Mouse (Mus musculus) intestine, embryonic 15.5 days (tissue): ENCODE data around the gene Antxr1. TPM values are rescaled to one million over a fixed set of nuclear protein-coding genes. Genes with fewer than 3 reads are reported as not detected.
A peak's percentile ranks its signal among the peaks of the same experiment; 100 is the strongest.

ENCODE experiments used
- ATAC-seq: fragments of 200-750 bp; cut with Nextera tagmentation; 2 replicates; pipeline ENCODE4 v1.8.0; 2017; ENCODE audit warnings: moderate TSS enrichment, moderate library complexity
- H3K27ac ChIP-seq: fragments of 300-500 bp; sonication (generic); 2 replicates; pipeline ENCODE4 v1.5.1; 2015; ENCODE audit warnings: mild to moderate bottlenecking, inconsistent platforms
- H3K27me3 ChIP-seq: fragments of 300-500 bp; sonication (generic); replicated peaks from 2 replicates; pipeline ENCODE4 v1.6.1; 2015; ENCODE audit warnings: inconsistent platforms
- H3K36me3 ChIP-seq: fragments of 300-500 bp; sonication (generic); 2 replicates; pipeline ENCODE4 v1.6.1; 2015; ENCODE audit warnings: inconsistent platforms
- H3K4me1 ChIP-seq: fragments of 300-500 bp; sonication (generic); replicated peaks from 2 replicates; pipeline ENCODE4 v1.6.1; 2015; ENCODE audit warnings: inconsistent platforms
- H3K4me2 ChIP-seq: fragments of 300-500 bp; sonication (generic); replicated peaks from 2 replicates; pipeline ENCODE4 v1.6.1; 2015; ENCODE audit warnings: mild to moderate bottlenecking, inconsistent platforms
- H3K4me3 ChIP-seq: fragments of 300-500 bp; sonication (generic); replicated peaks from 2 replicates; pipeline ENCODE4 v1.5.1; 2015; ENCODE audit warnings: inconsistent platforms
- H3K9ac ChIP-seq: fragments of 300-500 bp; sonication (generic); 2 replicates; pipeline ENCODE4 v1.6.1; 2015; ENCODE audit warnings: inconsistent platforms
- H3K9me3 ChIP-seq: fragments of 300-500 bp; sonication (generic); 2 replicates; pipeline ENCODE4 v1.6.1; 2016; ENCODE audit warnings: inconsistent platforms
- WGBS: fragments of 180-500 bp; shearing (Covaris S2); methylation state at CpG from one replicate; pipeline ENCODE4 v1.1.7; 2015; 5-methylcytosine and 5-hydroxymethylcytosine counted together
- polyA plus RNA-seq: library from polyadenylated mRNA; unstranded; fragments of >200 nt; fragmentation: Nextera tagmentation; extraction: Ambion mirVana; gene quantifications from 2 replicates; pipeline ENCODE4 v1.2.1, GENCODE M21; 2015

The Antxr1 gene
- polyA plus RNA-seq, 1 experiment from 2014 or later = 5.9 TPM

GRCm38 (mm10) chr6:87203467-87203866 is 132.2 kb downstream of the Antxr1 start:
- ATAC-seq = no peak
- no peaks in the 10 kb centered on the region for H3K4me1 ChIP-seq
- H3K36me3 ChIP-seq = no peaks in the 10 kb centered on the region
- WGBS = 78% methylated on average over 4 of the region's 4 CpGs
- no peaks in the 10 kb centered on the region for H3K9me3 ChIP-seq
- H3K4me3 ChIP-seq = no peak overlapping the region
- H3K27ac ChIP-seq = no peak overlapping the region
- no peak overlapping the region for H3K9ac ChIP-seq
- H3K4me2 ChIP-seq = no peak overlapping the region
- H3K27me3 ChIP-seq = no peaks in the 10 kb centered on the region

DNA sequence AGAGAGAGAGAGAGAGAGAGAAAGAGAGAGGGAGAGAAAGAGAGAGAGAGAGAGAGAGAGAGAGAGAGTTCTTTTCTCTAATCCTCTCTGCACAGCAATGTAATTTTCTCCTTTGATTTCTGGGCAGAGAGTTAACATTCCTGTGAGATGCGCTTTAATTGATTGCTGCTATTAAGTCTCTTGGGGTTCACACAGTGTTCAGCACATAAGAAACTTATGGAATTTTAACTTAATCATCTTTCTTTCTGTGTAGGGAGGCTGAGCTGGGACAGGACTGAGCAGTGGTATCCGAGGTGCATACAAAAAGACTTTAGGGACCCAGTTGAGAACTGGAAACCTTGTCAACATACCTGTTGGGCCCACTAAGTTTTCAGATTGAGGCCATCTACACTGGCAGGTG is 132.6 kb downstream of the Antxr1 start:
- Histone ChIP-seq H3K9ac (no peak overlapping the region), H3K9me3 (no peaks in the 10 kb centered on the region), H3K27me3 (no peaks in the 10 kb centered on the region), H3K4me1 (no peaks in the 10 kb centered on the region), H3K4me2 (no peak overlapping the region), H3K27ac (no peak overlapping the region), H3K36me3 (no peaks in the 10 kb centered on the region), H3K4me3 (no peak overlapping the region)
- ATAC-seq = no peak
- 77% methylated on average over 2 of the region's 2 CpGs for whole genome bisulfite sequencing

GRCm38 (mm10) chr6:87202048-87202605 is 133.5 kb downstream of the Antxr1 start:
- Histone ChIP-seq H3K36me3 (no peaks in the 10 kb centered on the region), H3K9me3 (no peaks in the 10 kb centered on the region), H3K4me1 (no peaks in the 10 kb centered on the region), H3K4me3 (no peak overlapping the region), H3K27ac (no peak overlapping the region), H3K9ac (no peak overlapping the region), H3K27me3 (no peaks in the 10 kb centered on the region), H3K4me2 (no peak overlapping the region)
- no peak for ATAC-seq
- WGBS = 79% methylated on average over 13 of the region's 13 CpGs

- Histone ChIP-seq H3K9ac (no peak overlapping the region), H3K4me1 (no peaks in the 10 kb centered on the region; the same call in 1 of the 2 replicates), H3K27me3 (no peaks in the 10 kb centered on the region), H3K36me3 (no peaks in the 10 kb centered on the region), H3K9me3 (no peaks in the 10 kb centered on the region), H3K4me3 (no peak overlapping the region), H3K4me2 (no peak overlapping the region), H3K27ac (no peak overlapping the region)
- 38% methylated on average over 3 of the region's 3 CpGs for WGBS
- ATAC-seq = peak; percentile 34; the same call in 1 of the 2 replicates
Measured at GRCm38 (mm10) chr6:87189755-87190154, 145.9 kb downstream of the Antxr1 start.

DNA sequence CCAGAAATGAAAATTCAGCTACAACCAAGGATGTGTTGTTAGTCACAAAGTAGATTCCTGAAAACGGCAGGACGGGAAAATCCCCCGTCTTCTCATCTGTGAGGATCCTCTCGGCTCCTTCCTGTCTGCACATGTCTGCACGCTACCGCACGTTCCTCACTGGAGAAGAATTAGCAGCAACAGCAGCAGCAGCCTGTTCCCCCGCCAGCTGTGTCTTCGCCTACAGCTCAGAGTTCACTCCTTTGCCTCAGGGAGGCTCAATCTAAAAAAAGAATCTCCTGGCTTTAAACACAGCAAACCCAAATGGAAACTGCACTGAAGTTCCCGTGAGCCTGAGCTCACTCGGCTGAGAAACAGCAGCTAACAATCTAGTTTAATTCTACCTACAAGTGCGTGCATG is 148.6 kb downstream of the Antxr1 start:
- Histone ChIP-seq H3K36me3 (no peaks in the 10 kb centered on the region), H3K4me3 (no peak overlapping the region), H3K4me2 (no peak overlapping the region), H3K9me3 (no peaks in the 10 kb centered on the region), H3K27ac (peak overlapping the region; percentile 68), H3K4me1 (no peaks in the 10 kb centered on the region; the same call in 1 of the 2 replicates), H3K27me3 (no peaks in the 10 kb centered on the region), H3K9ac (no peak overlapping the region)
- WGBS = 44% methylated on average over 12 of the region's 12 CpGs
- peak; percentile 74 for ATAC-seq

- no peak overlapping the region for H3K4me3 ChIP-seq
- no peaks in the 10 kb centered on the region for H3K27me3 ChIP-seq
- H3K9ac ChIP-seq = no peak overlapping the region
- no peaks in the 10 kb centered on the region; the same call in 1 of the 2 replicates for H3K4me1 ChIP-seq
- H3K4me2 ChIP-seq = no peak overlapping the region
- no peaks in the 10 kb centered on the region for H3K36me3 ChIP-seq
- no peaks in the 10 kb centered on the region for H3K9me3 ChIP-seq
- ATAC-seq = peak; percentile 70; the same call in 1 of the 2 replicates
- 75% methylated on average over 3 of the region's 3 CpGs for WGBS
- no peak overlapping the region for H3K27ac ChIP-seq
Measured at GRCm38 (mm10) chr6:87184418-87184817, 151.2 kb downstream of the Antxr1 start.

DNA sequence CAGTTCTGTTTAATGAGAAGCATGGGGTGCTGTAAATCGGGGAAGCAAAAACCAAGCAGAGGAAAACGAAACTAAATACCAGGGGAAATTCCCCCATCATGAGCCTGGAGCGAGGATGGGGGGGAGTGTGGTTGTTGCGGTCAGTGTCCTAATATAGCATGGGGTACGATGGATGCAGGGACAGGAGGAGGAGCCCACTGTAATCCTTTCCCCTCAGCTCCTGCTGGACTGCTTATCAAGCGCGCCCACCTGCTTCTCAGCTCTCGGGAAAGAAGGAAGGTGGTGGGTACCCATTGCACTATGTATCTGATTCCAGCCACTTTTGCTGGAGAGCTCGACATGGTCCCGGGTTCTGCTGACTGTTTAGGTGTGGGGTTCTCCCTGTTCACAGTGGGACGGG is 151.6 kb downstream of the Antxr1 start:
- Histone ChIP-seq H3K9ac (no peak overlapping the region), H3K27ac (no peak overlapping the region), H3K27me3 (no peaks in the 10 kb centered on the region), H3K4me1 (no peaks in the 10 kb centered on the region; the same call in 1 of the 2 replicates), H3K4me2 (no peak overlapping the region), H3K9me3 (no peaks in the 10 kb centered on the region), H3K4me3 (no peak overlapping the region), H3K36me3 (no peaks in the 10 kb centered on the region)
- peak; percentile 61; the same call in 1 of the 2 replicates for ATAC-seq
- WGBS = 82% methylated on average over 11 of the region's 11 CpGs

- no peaks in the 10 kb centered on the region; the same call in 1 of the 2 replicates for H3K4me1 ChIP-seq
- no peaks in the 10 kb centered on the region for H3K27me3 ChIP-seq
- 67% methylated on average over 8 of the region's 8 CpGs for WGBS
- H3K36me3 ChIP-seq = no peaks in the 10 kb centered on the region
- H3K4me2 ChIP-seq = no peak overlapping the region
- H3K9ac ChIP-seq = no peak overlapping the region
- no peaks in the 10 kb centered on the region for H3K9me3 ChIP-seq
- H3K4me3 ChIP-seq = no peak overlapping the region
- ATAC-seq = no peak
- no peak overlapping the region for H3K27ac ChIP-seq
Measured at GRCm38 (mm10) chr6:87183159-87183558, 152.5 kb downstream of the Antxr1 start.

DNA sequence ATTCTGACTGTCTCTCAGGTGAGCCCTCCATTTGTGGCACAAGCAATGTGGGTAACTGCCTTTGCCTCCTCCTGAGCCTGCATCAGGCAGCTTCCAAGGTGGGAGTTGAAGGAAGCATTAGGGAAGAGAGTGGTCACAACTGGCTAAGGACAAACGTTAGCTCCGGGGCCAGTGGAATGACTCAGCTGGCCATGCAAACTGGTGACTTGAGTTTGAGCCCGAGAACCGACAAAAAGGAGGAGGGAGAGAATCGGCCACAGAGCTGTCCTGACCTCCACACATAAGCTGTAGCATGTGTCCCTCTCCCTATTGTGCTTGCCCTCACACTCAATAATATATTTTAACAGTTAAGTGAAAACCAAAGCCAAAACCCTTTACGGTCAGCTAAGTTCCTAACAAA is 152.9 kb downstream of the Antxr1 start:
- 84% methylated on average over 6 of the region's 6 CpGs for WGBS
- Histone ChIP-seq H3K9ac (no peak overlapping the region), H3K36me3 (no peaks in the 10 kb centered on the region), H3K4me2 (no peak overlapping the region), H3K27ac (no peak overlapping the region), H3K4me3 (no peak overlapping the region), H3K27me3 (no peaks in the 10 kb centered on the region), H3K9me3 (no peaks in the 10 kb centered on the region), H3K4me1 (no peaks in the 10 kb centered on the region; the same call in 1 of the 2 replicates)
- no peak for ATAC-seq

DNA sequence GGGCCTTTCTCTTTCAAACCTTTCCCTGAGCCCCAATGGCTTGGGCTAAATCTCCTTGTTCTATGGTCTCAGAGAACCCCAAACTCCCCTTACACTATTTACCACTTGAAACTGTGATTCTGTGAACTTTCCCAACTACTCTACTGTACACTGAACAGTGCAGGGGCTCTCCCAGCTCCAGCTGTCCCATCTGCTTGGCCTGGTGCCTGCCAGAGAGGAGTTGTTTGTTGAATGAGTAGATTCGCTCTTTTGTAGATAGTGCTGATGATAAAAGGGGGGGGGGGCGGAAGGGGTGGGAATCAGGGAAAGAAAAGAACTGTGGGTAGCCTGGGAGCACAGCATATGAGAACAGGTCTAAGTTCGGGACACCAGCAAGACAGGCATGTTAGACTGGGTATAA is 164.2 kb downstream of the Antxr1 start:
- WGBS = 68% methylated on average over 3 of the region's 3 CpGs
- Histone ChIP-seq H3K36me3 (no peaks in the 10 kb centered on the region), H3K4me3 (no peak overlapping the region), H3K9me3 (no peaks in the 10 kb centered on the region), H3K4me1 (no peaks in the 10 kb centered on the region), H3K4me2 (no peak overlapping the region), H3K9ac (no peak overlapping the region), H3K27ac (no peak overlapping the region), H3K27me3 (no peaks in the 10 kb centered on the region)
- ATAC-seq = no peak

- no peaks in the 10 kb centered on the region for H3K4me1 ChIP-seq
- H3K4me3 ChIP-seq = no peak overlapping the region
- H3K9ac ChIP-seq = no peak overlapping the region
- WGBS = 87% methylated on average over 6 of the region's 6 CpGs
- H3K9me3 ChIP-seq = no peaks in the 10 kb centered on the region
- no peak overlapping the region for H3K4me2 ChIP-seq
- H3K27ac ChIP-seq = no peak overlapping the region
- ATAC-seq = no peak
- no peaks in the 10 kb centered on the region for H3K36me3 ChIP-seq
- H3K27me3 ChIP-seq = no peaks in the 10 kb centered on the region
Measured at GRCm38 (mm10) chr6:87170875-87171274, 164.7 kb downstream of the Antxr1 start.

- H3K27me3 ChIP-seq = no peaks in the 10 kb centered on the region
- no peaks in the 10 kb centered on the region for H3K9me3 ChIP-seq
- H3K4me3 ChIP-seq = no peak overlapping the region
- no peak overlapping the region for H3K9ac ChIP-seq
- no peaks in the 10 kb centered on the region for H3K4me1 ChIP-seq
- no peak for ATAC-seq
- H3K4me2 ChIP-seq = no peak overlapping the region
- 84% methylated on average over 6 of the region's 6 CpGs for WGBS
- no peak overlapping the region for H3K27ac ChIP-seq
- H3K36me3 ChIP-seq = no peaks in the 10 kb centered on the region
Measured at GRCm38 (mm10) chr6:87170277-87170676, 165.3 kb downstream of the Antxr1 start.

DNA sequence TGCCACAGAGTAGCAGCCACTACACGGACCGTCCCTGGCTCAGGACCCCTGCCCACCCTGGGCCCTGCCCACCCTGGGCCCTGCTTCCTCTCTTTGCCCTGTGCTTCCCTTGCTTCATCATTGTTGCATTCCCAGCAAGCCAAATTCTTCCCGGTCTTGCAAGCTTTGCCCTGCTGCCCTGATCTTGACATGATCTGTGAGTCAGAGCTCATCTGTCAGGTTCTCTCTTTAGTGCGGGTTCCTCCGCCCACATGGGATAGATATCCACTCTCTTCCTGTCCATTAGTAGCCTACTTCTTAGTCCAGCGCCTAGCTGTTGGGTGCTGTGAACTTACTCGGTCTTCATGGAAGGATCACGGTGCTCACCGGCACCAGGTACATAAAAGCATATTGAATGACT is 167.6 kb downstream of the Antxr1 start:
- Histone ChIP-seq H3K27ac (no peak overlapping the region), H3K36me3 (no peaks in the 10 kb centered on the region), H3K4me2 (no peak overlapping the region), H3K4me1 (no peaks in the 10 kb centered on the region), H3K27me3 (no peaks in the 10 kb centered on the region), H3K4me3 (no peak overlapping the region), H3K9me3 (no peaks in the 10 kb centered on the region), H3K9ac (no peak overlapping the region)
- no peak for ATAC-seq
- 89% methylated on average over 9 of the region's 9 CpGs for WGBS
